Mouse (Mus musculus): ENCODE measurements around the gene Dld. TPM values are rescaled to one million over a fixed set of nuclear protein-coding genes. Genes with fewer than 3 reads are reported as not detected.
A peak's percentile ranks its signal among the peaks of the same experiment; 100 is the strongest.

Gene Dld
- total and polyA plus RNA-seq, 3 experiments: 85.0 to 406 (median 374) TPM

DNA sequence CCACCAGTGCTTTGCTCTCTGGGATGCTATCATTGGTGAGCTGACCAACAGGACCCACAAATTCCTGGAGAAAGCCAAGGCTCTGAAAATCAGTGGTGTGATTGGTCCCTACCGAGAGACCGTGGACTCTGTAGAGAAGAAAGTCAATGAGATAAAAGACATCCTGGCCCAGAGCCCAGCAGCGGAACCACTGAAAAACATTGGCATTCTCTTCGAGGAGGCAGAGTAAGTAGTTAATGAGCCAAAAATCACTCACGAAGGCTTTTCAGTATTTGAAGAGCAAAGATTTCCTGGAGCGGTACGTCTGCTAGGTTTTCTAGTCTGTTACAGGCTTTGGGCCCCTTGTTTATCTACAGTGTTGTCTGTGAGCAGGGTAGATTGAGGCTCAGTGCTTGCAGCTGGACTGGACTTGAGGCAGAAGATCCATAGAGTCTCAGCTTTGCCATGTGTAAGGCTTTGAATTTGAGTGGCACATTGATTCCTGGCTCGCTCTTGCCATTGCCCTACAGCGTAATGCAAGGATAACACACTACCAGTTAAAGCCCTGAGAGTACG lies 32.8 kb downstream of the Dld start:
- intact Hi-C loops (cut with DNase I): no loop called here
- Histone ChIP-seq H3K27ac (no peak overlapping the region), H3K9ac (ENCODE audit: low read depth, low read length) (no peak overlapping the region), H3K4me3 (no peak overlapping the region), H3K79me2 (replicated peaks; ENCODE audit: control insufficient read depth, insufficient read depth, low read length) (no peaks in the 10 kb centered on the region; the same call in 1 of the 2 replicates), H3K36me3 (ENCODE audit: control insufficient read depth, insufficient read depth, low read length) (no peaks in the 10 kb centered on the region), H3K27me3 (ENCODE audit: control insufficient read depth, insufficient read depth, low read length) (no peaks in the 10 kb centered on the region), H3K4me1 (ENCODE audit: control insufficient read depth, insufficient read depth, low read length) (peaks cover 2% of the 10 kb centered on the region)
- WGBS: 56% methylated on average over 10 of the region's 10 CpGs
- TF ChIP-seq POLR2A (IDR thresholded peaks at IDR 0.05; ENCODE audit: insufficient read depth, low read depth, low read length): no peak
- TF ChIP-seq EP300 (IDR thresholded peaks at IDR 0.05; ENCODE audit: insufficient read depth, low read depth, low read length): no peak
- TF ChIP-seq CTCF (IDR thresholded peaks at IDR 0.05): no peak
- DNase-seq: peak in 1 of 2 experiments; percentile 37

DNA sequence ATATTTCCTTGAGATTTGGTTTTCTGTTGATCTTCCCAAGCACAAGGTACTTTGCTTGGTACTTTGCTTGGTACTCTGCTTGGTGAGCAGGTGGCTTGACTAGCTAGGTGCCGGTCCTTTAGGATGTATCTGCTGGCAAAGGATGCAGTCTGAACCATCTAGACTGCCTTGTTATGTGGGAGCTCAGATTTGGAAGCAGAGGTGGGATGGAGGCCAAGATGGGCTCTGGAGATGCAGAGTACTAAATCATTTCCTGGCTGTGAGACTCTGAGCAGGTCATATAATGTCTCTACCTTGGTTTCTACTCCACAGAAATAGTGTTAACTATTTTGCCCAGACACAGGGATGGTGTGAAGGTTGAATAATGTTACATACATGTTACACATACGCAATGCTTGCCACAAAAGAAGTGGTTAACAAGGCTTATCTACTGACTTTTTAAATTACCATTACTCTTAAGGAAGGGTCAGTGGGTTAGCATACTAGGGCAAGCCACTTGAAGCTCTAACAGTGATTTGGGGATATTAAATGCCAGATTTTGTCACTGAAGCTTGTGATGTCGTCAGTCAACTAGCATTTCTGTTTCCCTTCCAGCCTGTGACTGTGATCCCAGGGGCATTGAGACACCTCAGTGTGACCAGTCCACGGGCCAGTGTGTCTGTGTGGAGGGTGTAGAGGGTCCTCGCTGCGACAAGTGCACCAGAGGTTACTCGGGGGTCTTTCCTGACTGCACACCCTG lies 33.4 kb downstream of the Dld start:
- peaks cover 2% of the 10 kb centered on the region for H3K4me1 ChIP-seq (ENCODE audit: control insufficient read depth, insufficient read depth, low read length)
- no peak overlapping the region for H3K27ac ChIP-seq
- intact Hi-C loops (cut with DNase I): no loop called here
- no peaks in the 10 kb centered on the region for H3K27me3 ChIP-seq (ENCODE audit: control insufficient read depth, insufficient read depth, low read length)
- H3K36me3 ChIP-seq (ENCODE audit: control insufficient read depth, insufficient read depth, low read length): no peaks in the 10 kb centered on the region
- no peaks in the 10 kb centered on the region; the same call in 1 of the 2 replicates for H3K79me2 ChIP-seq (replicated peaks; ENCODE audit: control insufficient read depth, insufficient read depth, low read length)
- 66% methylated on average over 7 of the region's 7 CpGs for WGBS
- DNase-seq: no peak
- H3K4me3 ChIP-seq: no peak overlapping the region
- TF ChIP-seq POLR2A (IDR thresholded peaks at IDR 0.05; ENCODE audit: insufficient read depth, low read depth, low read length) (no peak), EP300 (IDR thresholded peaks at IDR 0.05; ENCODE audit: insufficient read depth, low read depth, low read length) (no peak), CTCF (IDR thresholded peaks at IDR 0.05) (no peak)
- H3K9ac ChIP-seq (ENCODE audit: low read depth, low read length): no peak overlapping the region

DNA sequence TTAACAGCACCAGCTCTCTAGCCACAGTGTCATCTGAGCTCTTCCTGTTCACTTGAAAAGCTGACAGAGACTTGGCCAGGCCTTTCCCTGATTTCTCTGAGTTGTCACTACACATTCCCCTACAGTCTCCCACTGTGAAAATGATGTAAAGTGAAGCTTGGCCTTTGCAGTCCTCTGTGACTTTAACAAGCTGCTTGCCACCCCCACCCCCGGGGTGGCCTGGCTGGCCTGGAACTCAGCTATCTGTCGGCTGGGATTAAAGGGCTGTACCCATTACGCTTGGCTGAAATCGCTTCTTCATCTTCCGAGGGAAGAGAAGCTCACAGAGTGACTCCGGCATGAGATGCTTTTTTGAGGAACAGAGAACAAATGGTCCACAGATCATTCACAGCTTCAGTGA lies 35.3 kb downstream of the Dld start:
- Histone ChIP-seq H3K79me2 (replicated peaks; ENCODE audit: control insufficient read depth, insufficient read depth, low read length) (no peaks in the 10 kb centered on the region), H3K27me3 (ENCODE audit: control insufficient read depth, insufficient read depth, low read length) (no peaks in the 10 kb centered on the region), H3K4me3 (no peak overlapping the region), H3K9ac (ENCODE audit: low read depth, low read length) (no peak overlapping the region), H3K4me1 (ENCODE audit: control insufficient read depth, insufficient read depth, low read length) (peaks cover 2% of the 10 kb centered on the region), H3K36me3 (ENCODE audit: control insufficient read depth, insufficient read depth, low read length) (no peaks in the 10 kb centered on the region), H3K27ac (no peak overlapping the region)
- WGBS: 64% methylated on average over 6 of the region's 6 CpGs
- TF ChIP-seq POLR2A (IDR thresholded peaks at IDR 0.05; ENCODE audit: insufficient read depth, low read depth, low read length): no peak
- DNase-seq: no peak
- intact Hi-C loops (cut with DNase I): no loop called here

DNA sequence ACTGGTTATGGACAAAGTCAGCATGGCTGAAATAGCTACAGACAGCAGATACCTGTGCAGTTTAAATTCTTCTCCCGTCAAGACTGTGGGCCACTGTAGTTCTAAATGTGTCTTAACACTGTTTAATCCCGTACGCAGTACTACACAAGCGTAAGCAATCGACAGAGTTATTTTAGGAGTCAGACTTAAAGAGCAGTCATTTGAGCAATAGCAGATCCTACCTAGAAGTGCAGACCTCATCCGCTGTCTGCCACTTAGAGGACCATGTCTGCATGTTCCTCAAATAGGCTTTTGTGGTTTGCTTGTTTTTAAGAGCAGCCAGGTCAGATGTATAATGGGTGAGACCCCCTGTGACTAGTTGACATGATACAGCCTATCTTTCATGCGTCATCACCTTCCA lies 36.9 kb downstream of the Dld start:
- Histone ChIP-seq H3K36me3 (ENCODE audit: control insufficient read depth, insufficient read depth, low read length) (no peaks in the 10 kb centered on the region), H3K4me1 (ENCODE audit: control insufficient read depth, insufficient read depth, low read length) (peaks cover 2% of the 10 kb centered on the region), H3K27ac (no peak overlapping the region), H3K4me3 (no peak overlapping the region), H3K9ac (ENCODE audit: low read depth, low read length) (no peak overlapping the region), H3K27me3 (ENCODE audit: control insufficient read depth, insufficient read depth, low read length) (no peaks in the 10 kb centered on the region), H3K79me2 (replicated peaks; ENCODE audit: control insufficient read depth, insufficient read depth, low read length) (no peaks in the 10 kb centered on the region)
- intact Hi-C loops (cut with DNase I): no loop called here
- TF ChIP-seq CTCF (IDR thresholded peaks at IDR 0.05): no peak
- no peak for TF ChIP-seq EP300 (IDR thresholded peaks at IDR 0.05; ENCODE audit: insufficient read depth, low read depth, low read length)
- TF ChIP-seq POLR2A (IDR thresholded peaks at IDR 0.05; ENCODE audit: insufficient read depth, low read depth, low read length): no peak
- no peak for DNase-seq
- 70% methylated on average over 7 of the region's 7 CpGs for WGBS

DNA sequence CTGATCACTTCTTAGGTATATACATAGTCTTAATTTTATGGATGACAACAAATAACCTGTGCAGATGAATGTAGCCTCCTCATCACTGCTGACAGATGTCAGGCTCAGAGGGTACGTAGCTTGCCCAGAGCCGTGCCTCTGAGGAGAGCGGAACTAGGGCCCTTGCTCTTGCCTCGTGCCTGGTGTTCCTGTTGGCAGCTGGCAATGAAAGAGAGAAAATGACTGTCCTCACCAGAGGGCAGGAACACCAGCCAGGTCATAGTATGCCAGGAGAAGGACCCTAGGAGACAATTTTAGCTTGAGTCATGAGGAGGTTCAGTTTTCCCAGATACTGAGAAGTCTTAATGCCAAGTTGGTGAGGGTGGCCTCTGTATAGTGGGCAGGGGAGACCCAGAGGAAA lies 38.1 kb downstream of the Dld start:
- intact Hi-C loops (cut with DNase I): no loop called here
- Histone ChIP-seq H3K36me3 (ENCODE audit: control insufficient read depth, insufficient read depth, low read length) (no peaks in the 10 kb centered on the region), H3K79me2 (replicated peaks; ENCODE audit: control insufficient read depth, insufficient read depth, low read length) (no peaks in the 10 kb centered on the region), H3K27me3 (ENCODE audit: control insufficient read depth, insufficient read depth, low read length) (no peaks in the 10 kb centered on the region), H3K9ac (ENCODE audit: low read depth, low read length) (no peak overlapping the region), H3K27ac (no peak overlapping the region), H3K4me3 (no peak overlapping the region), H3K4me1 (ENCODE audit: control insufficient read depth, insufficient read depth, low read length) (peaks cover under 1% of the 10 kb centered on the region)
- WGBS: 62% methylated on average over 4 of the region's 4 CpGs
- TF ChIP-seq CTCF (IDR thresholded peaks at IDR 0.05) (no peak), POLR2A (IDR thresholded peaks at IDR 0.05; ENCODE audit: insufficient read depth, low read depth, low read length) (no peak), EP300 (IDR thresholded peaks at IDR 0.05; ENCODE audit: insufficient read depth, low read depth, low read length) (no peak)
- peak in 1 of 2 experiments; percentile 43 for DNase-seq

DNA sequence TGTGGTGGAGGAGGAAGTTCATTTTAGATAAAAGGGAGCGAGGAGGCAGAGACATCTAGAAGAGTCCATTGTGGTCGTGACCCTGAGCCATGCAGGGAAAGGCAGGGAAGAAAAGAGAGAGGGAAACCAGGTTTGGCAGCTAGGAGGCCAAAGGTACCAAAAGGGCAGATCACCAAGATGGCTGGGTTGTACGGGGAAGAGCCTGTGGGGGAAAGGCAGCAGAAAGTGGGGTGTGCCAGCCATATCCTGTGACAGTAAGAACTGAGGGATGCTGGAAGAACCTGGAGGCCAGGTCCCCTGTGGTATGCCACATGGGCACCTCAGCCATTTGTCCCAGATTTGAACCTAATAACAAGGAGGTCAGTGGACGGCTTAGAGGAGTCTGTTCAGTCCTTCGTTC lies 39.0 kb downstream of the Dld start:
- Histone ChIP-seq H3K27ac (no peak overlapping the region), H3K27me3 (ENCODE audit: control insufficient read depth, insufficient read depth, low read length) (no peaks in the 10 kb centered on the region), H3K4me3 (no peak overlapping the region), H3K9ac (ENCODE audit: low read depth, low read length) (no peak overlapping the region), H3K79me2 (replicated peaks; ENCODE audit: control insufficient read depth, insufficient read depth, low read length) (no peaks in the 10 kb centered on the region), H3K36me3 (ENCODE audit: control insufficient read depth, insufficient read depth, low read length) (no peaks in the 10 kb centered on the region), H3K4me1 (ENCODE audit: control insufficient read depth, insufficient read depth, low read length) (no peaks in the 10 kb centered on the region; the same call in 1 of the 2 replicates)
- DNase-seq: no peak
- no peak for TF ChIP-seq CTCF (IDR thresholded peaks at IDR 0.05)
- no peak for TF ChIP-seq EP300 (IDR thresholded peaks at IDR 0.05; ENCODE audit: insufficient read depth, low read depth, low read length)
- no peak for TF ChIP-seq POLR2A (IDR thresholded peaks at IDR 0.05; ENCODE audit: insufficient read depth, low read depth, low read length)
- intact Hi-C loops (cut with DNase I): no loop called here
- WGBS: 81% methylated on average over 5 of the region's 5 CpGs

Data from heart, adult 2 months (tissue).